In genomic region chr4:125114638-125115037, GRCm38 (mm10) we compare ENCODE assay signal across 8 mouse cellular contexts. TPM values are rescaled to one million over a fixed set of nuclear protein-coding genes. Genes with fewer than 3 reads are reported as not detected.
DNase-seq lines count a peak whose midpoint lies in the region; ATAC-seq lines count a peak whose summit lies in the region.

No protein-coding gene starts in this region.

- intact Hi-C loops in gastrocnemius, postnatal 14 days (cut with DNase I; ENCODE audit: low total_unique reads) = no loop called here

- WGBS in limb, embryonic 10.5 days = 11% methylated on average over 6 of the region's 6 CpGs
- 15% methylated on average over 6 of the region's 6 CpGs for WGBS in midbrain, embryonic 11.5 days

- 0 out of 2 replicates have a peak overlapping the region, but pooled peaks have one; percentile 12 for H3K9ac ChIP-seq in midbrain, embryonic 11.5 days (ENCODE audit: low read length)

- H3K9me3 ChIP-seq in limb, embryonic 10.5 days (replicated peaks) = no peaks in the 10 kb centered on the region
- H3K9me3 ChIP-seq in midbrain, embryonic 11.5 days (ENCODE audit: control insufficient read depth, low read length) = no peaks in the 10 kb centered on the region

- peak; percentile 72 for ATAC-seq in midbrain, embryonic 11.5 days (ENCODE audit: low FRiP score)

- H3K36me3 ChIP-seq in limb, embryonic 10.5 days = peaks cover 20% of the 10 kb centered on the region
- H3K36me3 ChIP-seq in midbrain, embryonic 11.5 days (ENCODE audit: control insufficient read depth, insufficient read depth, low read length) = 0 out of 2 replicates have a peak, but pooled peaks cover 4% of the 10 kb centered on the region

- peak; percentile 84 to 90 for DNase-seq in adrenal gland, adult 18-20 months (ENCODE audit: low spot score in 2 of 2)
- DNase-seq in embryo, embryonic 10.5 days (ENCODE audit: low spot score) = peak; percentile 86
- peak; percentile 83 for DNase-seq in gastrocnemius, postnatal 14 days
- peak; percentile 88 for DNase-seq in kidney, adult 18-20 months
- DNase-seq in limb, embryonic 10.5 days (ENCODE audit: low spot score) = peak; percentile 83
- DNase-seq in midbrain, embryonic 11.5 days (ENCODE audit: low spot score, missing footprints) = peak; percentile 96
- peak; percentile 93 for DNase-seq in right cerebral cortex, postnatal 4 days
- DNase-seq in yolk sac, embryonic 10.5 days (ENCODE audit: low spot score) = peak; percentile 49

- H3K27ac ChIP-seq in limb, embryonic 10.5 days = peak overlapping the region; percentile 78
- H3K27ac ChIP-seq in midbrain, embryonic 11.5 days (ENCODE audit: low read depth, low read length) = no peak overlapping the region

- H3K4me1 ChIP-seq in limb, embryonic 10.5 days = peaks cover 39% of the 10 kb centered on the region
- 0 out of 2 replicates have a peak, but pooled peaks cover 3% of the 10 kb centered on the region for H3K4me1 ChIP-seq in midbrain, embryonic 11.5 days (ENCODE audit: control insufficient read depth, insufficient read depth, low read length)

- H3K4me3 ChIP-seq in limb, embryonic 10.5 days = no peak overlapping the region
- no peak overlapping the region for H3K4me3 ChIP-seq in midbrain, embryonic 11.5 days (ENCODE audit: low read depth, low read length)

- no peak overlapping the region for H3K4me2 ChIP-seq in midbrain, embryonic 11.5 days

- H3K27me3 ChIP-seq in limb, embryonic 10.5 days (ENCODE audit: low read depth, poor library complexity, severe bottlenecking) = peaks cover 8% of the 10 kb centered on the region
- H3K27me3 ChIP-seq in midbrain, embryonic 11.5 days (ENCODE audit: control insufficient read depth, insufficient read depth, low read length) = no peaks in the 10 kb centered on the region

RNA-seq across cellular contexts. Expression of gene Zc3h12a, which starts 13.0 kb away (rescaled TPM):
- 1 to 10 TPM; 4.1 to 6.5 TPM for total RNA-seq in adrenal gland, adult 18-20 months (2021)
- total RNA-seq in gastrocnemius, postnatal 14 days (2021) = 1 to 10 TPM; 1.5 to 2.5 TPM
- 0.23 and 0.58 TPM in 2 replicates for polyA plus RNA-seq in limb, embryonic 10.5 days (2016; fragmentation: Nextera tagmentation; extraction: Ambion mirVana)
- polyA plus RNA-seq in midbrain, embryonic 11.5 days (2014; fragmentation: Nextera tagmentation; extraction: Ambion mirVana) = 0.22 and 0.37 TPM in 2 replicates

RNA-seq across cellular contexts. Expression of gene Meaf6, which starts 29.7 kb away (rescaled TPM):
- total RNA-seq in adrenal gland, adult 18-20 months (2021) = 10 to 100 TPM; 24.0 to 29.2 TPM
- 10 to 100 TPM in 1 of 2 experiments, 1 to 10 TPM in 1; 8.4 to 10.1 TPM for total RNA-seq in gastrocnemius, postnatal 14 days (2021)
- 64.2 and 70.9 TPM in 2 replicates for polyA plus RNA-seq in limb, embryonic 10.5 days (2016; fragmentation: Nextera tagmentation; extraction: Ambion mirVana)
- polyA plus RNA-seq in midbrain, embryonic 11.5 days (2014; fragmentation: Nextera tagmentation; extraction: Ambion mirVana) = 126 and 128 TPM in 2 replicates

RNA-seq across cellular contexts. Expression of gene Snip1, which starts 48.2 kb away (rescaled TPM):
- total RNA-seq in adrenal gland, adult 18-20 months (2021) = 10 to 100 TPM; 16.9 to 20.7 TPM
- 1 to 10 TPM; 5.6 to 5.8 TPM for total RNA-seq in gastrocnemius, postnatal 14 days (2021)
- polyA plus RNA-seq in limb, embryonic 10.5 days (2016; fragmentation: Nextera tagmentation; extraction: Ambion mirVana) = 35.5 and 35.7 TPM in 2 replicates
- 38.0 and 41.0 TPM in 2 replicates for polyA plus RNA-seq in midbrain, embryonic 11.5 days (2014; fragmentation: Nextera tagmentation; extraction: Ambion mirVana)

RNA-seq across cellular contexts. Expression of gene Dnali1, which starts 49.1 kb away (rescaled TPM):
- total RNA-seq in adrenal gland, adult 18-20 months (2021) = not detected
- not detected for total RNA-seq in gastrocnemius, postnatal 14 days (2021)
- 0.09 and 0.15 TPM in 2 replicates for polyA plus RNA-seq in limb, embryonic 10.5 days (2016; fragmentation: Nextera tagmentation; extraction: Ambion mirVana)
- 0.23 and 0.42 TPM in 2 replicates for polyA plus RNA-seq in midbrain, embryonic 11.5 days (2014; fragmentation: Nextera tagmentation; extraction: Ambion mirVana)
